ENCODE assay signal across 8 mouse cellular contexts in the genomic region with DNA sequence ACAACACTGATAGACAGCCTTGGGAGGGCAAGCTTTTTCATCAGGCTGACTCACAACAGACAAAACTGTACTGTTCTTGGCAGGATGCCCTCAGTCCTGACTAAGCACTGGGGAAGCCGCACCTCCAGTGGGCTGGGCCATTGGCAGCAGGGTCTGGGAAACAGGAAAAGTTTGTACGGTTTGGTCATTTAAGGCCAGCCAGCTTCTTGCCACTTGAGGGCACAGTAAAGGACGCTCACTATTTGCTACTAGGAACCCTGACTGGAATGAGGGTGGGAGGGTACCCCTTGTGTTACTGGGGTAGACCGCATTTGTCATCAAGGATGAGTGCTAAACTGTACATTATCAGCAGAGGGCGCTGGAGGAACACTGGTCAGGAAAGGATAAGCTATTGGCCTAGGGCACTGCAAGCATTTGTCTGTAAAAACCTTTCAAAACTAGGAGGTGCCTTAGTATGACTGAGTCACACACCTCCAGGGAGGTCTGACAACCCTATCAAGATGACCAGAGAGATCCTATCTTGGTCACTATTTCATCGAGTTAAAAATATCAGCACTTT. TPM values are rescaled to one million over a fixed set of nuclear protein-coding genes. Genes with fewer than 3 reads are reported as not detected.
A peak's percentile ranks its signal among the peaks of the same experiment; 100 is the strongest.
DNase-seq lines count a peak whose midpoint lies in the region; ATAC-seq and TF ChIP-seq lines count a peak whose summit lies in the region.

No protein-coding gene starts in this region.

- 0 out of 4 replicates have a peak, but pooled peaks have one; percentile 22 to 28 for TF ChIP-seq POLR2A in MEL (IDR thresholded peaks at IDR 0.05; ENCODE audit: control insufficient read depth in 1 of 2, insufficient read depth in 1 of 2, low read depth in 1 of 2, low read length in 2 of 2, poor library complexity in 1 of 2)
- no peak for TF ChIP-seq POLR2A in cerebellum, adult 2 months (IDR thresholded peaks at IDR 0.05; ENCODE audit: borderline replicate concordance, insufficient read depth, low read length)

- H3K4me2 ChIP-seq in lung, postnatal 0 days (replicated peaks; ENCODE audit: low read depth, low read length): peak overlapping the region; percentile 43

- TF ChIP-seq CTCF in MEL (IDR thresholded peaks at IDR 0.05 in 2 of 3, conservative IDR thresholded peaks at IDR 0.05 in 1 of 3; ENCODE audit: control insufficient read depth in 1 of 3, insufficient read depth in 1 of 3, low read depth in 2 of 3, low read length in 3 of 3, poor library complexity in 1 of 3, severe bottlenecking in 1 of 3): peak; percentile 60 to 93 (median 90)
- TF ChIP-seq CTCF in cerebellum, adult 2 months (IDR thresholded peaks at IDR 0.05; ENCODE audit: borderline replicate concordance, insufficient read depth, low read depth, low read length): peak; percentile 86
- TF ChIP-seq CTCF in lung, postnatal 0 days (IDR thresholded peaks at IDR 0.05): peak; percentile 95

- TF ChIP-seq RAD21 in MEL (IDR thresholded peaks at IDR 0.05; ENCODE audit: low read depth, low read length): peak; percentile 95

- H3K27ac ChIP-seq in MEL (ENCODE audit: control insufficient read depth, low read depth, low read length): peak overlapping the region; percentile 78
- peak overlapping the region; percentile 79 for H3K27ac ChIP-seq in cerebellum, adult 2 months (ENCODE audit: insufficient read depth, low read length)
- H3K27ac ChIP-seq in lung, postnatal 0 days (ENCODE audit: low read length): 0 out of 2 replicates have a peak overlapping the region, but pooled peaks have one; percentile 21

- peaks cover 19% of the 10 kb centered on the region for H3K79me2 ChIP-seq in MEL (ENCODE audit: control insufficient read depth, insufficient read depth, low read length, poor library complexity)

- ATAC-seq in hematopoietic stem cell, adult 5-6 weeks (replicated peaks in 1 of 2; ENCODE audit: insufficient read depth in 1 of 2, low FRiP score in 2 of 2, low TSS enrichment in 1 of 2, low read depth in 1 of 2, poor library complexity in 2 of 2, severe bottlenecking in 2 of 2): peak; percentile 87 to 88
- ATAC-seq in lung, postnatal 0 days: peak; percentile 95

- peak; percentile 17 to 48; a peak in 2 of 4 replicates for TF ChIP-seq EP300 in MEL (IDR thresholded peaks at IDR 0.05; ENCODE audit: low read depth in 1 of 2, low read length in 2 of 2)
- peak; percentile 30; the same call in 1 of the 2 replicates for TF ChIP-seq EP300 in lung, postnatal 0 days (IDR thresholded peaks at IDR 0.05)

- peaks cover 11 to 21% of the 10 kb centered on the region in 2 experiments for H3K36me3 ChIP-seq in MEL (ENCODE audit: control insufficient read depth in 1 of 2, insufficient read depth in 2 of 2, low read length in 2 of 2)
- H3K36me3 ChIP-seq in lung, postnatal 0 days (ENCODE audit: insufficient read depth, low read length): peaks cover 8% of the 10 kb centered on the region

- peak overlapping the region in 1 of 2 experiments; percentile 26; a peak in 2 of 4 replicates for H3K4me3 ChIP-seq in MEL (ENCODE audit: control insufficient read depth in 1 of 2, insufficient read depth in 1 of 2, low read depth in 2 of 2, low read length in 2 of 2)
- no peak overlapping the region for H3K4me3 ChIP-seq in cerebellum, adult 2 months (replicated peaks; ENCODE audit: insufficient read depth, low read depth, low read length)
- H3K4me3 ChIP-seq in lung, postnatal 0 days (ENCODE audit: low read depth, low read length): no peak overlapping the region

- peaks cover 10 to 16% of the 10 kb centered on the region in 2 experiments for H3K4me1 ChIP-seq in MEL (ENCODE audit: control insufficient read depth in 1 of 2, insufficient read depth in 2 of 2, low read length in 2 of 2)
- H3K4me1 ChIP-seq in cerebellum, adult 2 months (ENCODE audit: control insufficient read depth, insufficient read depth, low read length): peaks cover 60% of the 10 kb centered on the region
- H3K4me1 ChIP-seq in lung, postnatal 0 days (ENCODE audit: insufficient read depth, low read depth, low read length): peaks cover 6% of the 10 kb centered on the region

- DNase-seq in MEL (ENCODE audit: low read depth, low spot score): peak; percentile 98
- peak; percentile 87 to 91 for DNase-seq in cerebellum, adult 2 months
- peak; percentile 76 for DNase-seq in forelimb bud, embryonic 11.5 days (ENCODE audit: low read depth, low spot score)
- DNase-seq in layer of hippocampus, adult 9-10 months (ENCODE audit: low spot score): peak; percentile 95
- DNase-seq in lung, postnatal 0 days (ENCODE audit: low spot score): peak; percentile 97
- DNase-seq in ovary, postnatal 14 days (ENCODE audit: low spot score): peak; percentile 79
- DNase-seq in thymus, postnatal 14 days: peak; percentile 89

- H3K9ac ChIP-seq in MEL (ENCODE audit: control insufficient read depth, low read depth, low read length, poor library complexity, severe bottlenecking): peak overlapping the region; percentile 45; the same call in 1 of the 2 replicates
- H3K9ac ChIP-seq in lung, postnatal 0 days (replicated peaks; ENCODE audit: low read depth): no peak overlapping the region

- H3K27me3 ChIP-seq in MEL (ENCODE audit: control insufficient read depth in 1 of 2, insufficient read depth in 2 of 2, low read length in 2 of 2): no peaks in the 10 kb centered on the region
- no peaks in the 10 kb centered on the region for H3K27me3 ChIP-seq in cerebellum, adult 2 months (ENCODE audit: control insufficient read depth, insufficient read depth, low read length)
- no peaks in the 10 kb centered on the region for H3K27me3 ChIP-seq in lung, postnatal 0 days (replicated peaks; ENCODE audit: insufficient read depth, low read length)

- H3K9me3 ChIP-seq in MEL (replicated peaks; ENCODE audit: insufficient read depth, low read length): no peaks in the 10 kb centered on the region
- no peaks in the 10 kb centered on the region for H3K9me3 ChIP-seq in lung, postnatal 0 days (ENCODE audit: low read length)

- WGBS in cerebellum, adult 2 months: 8% methylated on average over 6 of the region's 6 CpGs
- 7% methylated on average over 6 of the region's 6 CpGs for WGBS in lung, postnatal 0 days

TF ChIP-seq in MEL, 35 proteins besides CTCF, POLR2A, EP300 and RAD21 (continues in another document):
- TF ChIP-seq MAZ (IDR thresholded peaks at IDR 0.05; ENCODE audit: low read depth, low read length) (no peak; the same call in 1 of the 2 replicates), CHD1 (IDR thresholded peaks at IDR 0.05; ENCODE audit: low read depth, low read length) (0 out of 2 replicates have a peak, but pooled peaks have one; percentile 58), MXI1 (IDR thresholded peaks at IDR 0.05; ENCODE audit: low read depth, low read length) (no peak), HCFC1 (IDR thresholded peaks at IDR 0.05; ENCODE audit: low read depth, low read length) (peak; percentile 34; the same call in 1 of the 2 replicates), ZNF384 (IDR thresholded peaks at IDR 0.05; ENCODE audit: low read depth, low read length) (no peak), USF2 (IDR thresholded peaks at IDR 0.05; ENCODE audit: borderline replicate concordance in 1 of 2, insufficient read depth in 1 of 2, low read depth in 1 of 2, low read length in 2 of 2) (no peak), TBP (IDR thresholded peaks at IDR 0.05; ENCODE audit: low read depth, low read length) (no peak), E2F4 (IDR thresholded peaks at IDR 0.05; ENCODE audit: borderline replicate concordance, low read depth, low read length) (no peak), USF1 (IDR thresholded peaks at IDR 0.05; ENCODE audit: low read depth, low read length) (no peak), MAFK (IDR thresholded peaks at IDR 0.05; ENCODE audit: borderline replicate concordance, low read depth, low read length) (no peak), ZKSCAN1 (IDR thresholded peaks at IDR 0.05; ENCODE audit: low read depth, low read length) (no peak), ZMIZ1 (IDR thresholded peaks at IDR 0.05; ENCODE audit: low read depth, low read length) (peak; percentile 45; the same call in 1 of the 2 replicates), GATA1 (IDR thresholded peaks at IDR 0.05; ENCODE audit: low read depth, low read length) (peak; percentile 52; the same call in 1 of the 2 replicates), RCOR1 (IDR thresholded peaks at IDR 0.05; ENCODE audit: low read depth, low read length) (no peak), POLR2AphosphoS2 (IDR thresholded peaks at IDR 0.05; ENCODE audit: low read length) (0 out of 2 replicates have a peak, but pooled peaks have one; percentile 22), KAT2A (conservative IDR thresholded peaks at IDR 0.05; ENCODE audit: low read depth, low read length) (0 out of 2 replicates have a peak, but pooled peaks have one; percentile 18), MYB (IDR thresholded peaks at IDR 0.05; ENCODE audit: low read depth, low read length) (no peak), MAX (IDR thresholded peaks at IDR 0.05; ENCODE audit: low read length) (no peak), ETS1 (IDR thresholded peaks at IDR 0.05; ENCODE audit: low read depth, low read length) (peak; percentile 85), GABPA (IDR thresholded peaks at IDR 0.05; ENCODE audit: low read depth, low read length) (no peak; the same call in 1 of the 2 replicates), NELFE (IDR thresholded peaks at IDR 0.05; ENCODE audit: low read depth, low read length) (0 out of 2 replicates have a peak, but pooled peaks have one; percentile 38), ELF1 (IDR thresholded peaks at IDR 0.05; ENCODE audit: low read depth, low read length) (0 out of 2 replicates have a peak, but pooled peaks have one; percentile 39), JUND (IDR thresholded peaks at IDR 0.05; ENCODE audit: low read depth, low read length) (0 out of 2 replicates have a peak, but pooled peaks have one; percentile 36), CHD2 (IDR thresholded peaks at IDR 0.05; ENCODE audit: low read length) (no peak; the same call in 1 of the 2 replicates), TAL1 (IDR thresholded peaks at IDR 0.05; ENCODE audit: low read length) (no peak), MEF2A (IDR thresholded peaks at IDR 0.05; ENCODE audit: extremely low read depth, insufficient replicate concordance, low read depth, low read length, poor library complexity, severe bottlenecking) (no peak), POLR2AphosphoS5 (IDR thresholded peaks at IDR 0.05; ENCODE audit: borderline replicate concordance, low read depth, low read length) (no peak), BHLHE40 (IDR thresholded peaks at IDR 0.05; ENCODE audit: borderline replicate concordance, low read depth, low read length) (0 out of 2 replicates have a peak, but pooled peaks have one; percentile 34)

RNA-seq across cellular contexts. Expression of gene Cdh15, which starts 58.8 kb away (rescaled TPM):
- 0.07 and 0.08 TPM in 2 replicates for total RNA-seq in MEL (2012; rRNA removed)
- under 1 TPM in 1 of 2 experiments, not detected in 1; 0.71 TPM for polyA plus RNA-seq in MEL (2012; ENCODE audit: insufficient read depth in 1 of 2, insufficient read length in 2 of 2, low read depth in 1 of 2, low replicate concordance in 2 of 2, missing spikeins in 1 of 2)
- polyA plus RNA-seq in cerebellum, adult 2 months (2012; rRNA removed): 26.5 and 34.3 TPM in 2 replicates
- total RNA-seq in hematopoietic stem cell, adult 5-6 weeks (2017): not detected in 2 replicates
- 0.10 TPM in 1 of 2 replicates, not detected in the other for polyA plus RNA-seq in lung, postnatal 0 days (2015; fragmentation: Nextera tagmentation; extraction: Ambion mirVana)

Comparison
In these comparisons a context has a peak if more than half of its experiments do, and no peak if none do; other contexts are left out.
1. H3K27ac ChIP-seq: peak in every context shown above with its lines; median percentile 79 in cerebellum, adult 2 months; 78 in MEL; 21 in lung, postnatal 0 days.
2. RNA of gene Cdh15, which starts 58.8 kb away (polyA plus RNA-seq): 26.5 to 34.3 TPM in cerebellum, adult 2 months; 0.71 TPM in MEL and 0.10 TPM in lung, postnatal 0 days; every median in the first group is over 10 times any median in the second.
3. Peak in every context shown above with its lines, with median percentiles within 50 percentile points of each other: DNase-seq and CTCF ChIP-seq.